Mouse (Mus musculus): ENCODE results near the gene Gba.

DNA sequence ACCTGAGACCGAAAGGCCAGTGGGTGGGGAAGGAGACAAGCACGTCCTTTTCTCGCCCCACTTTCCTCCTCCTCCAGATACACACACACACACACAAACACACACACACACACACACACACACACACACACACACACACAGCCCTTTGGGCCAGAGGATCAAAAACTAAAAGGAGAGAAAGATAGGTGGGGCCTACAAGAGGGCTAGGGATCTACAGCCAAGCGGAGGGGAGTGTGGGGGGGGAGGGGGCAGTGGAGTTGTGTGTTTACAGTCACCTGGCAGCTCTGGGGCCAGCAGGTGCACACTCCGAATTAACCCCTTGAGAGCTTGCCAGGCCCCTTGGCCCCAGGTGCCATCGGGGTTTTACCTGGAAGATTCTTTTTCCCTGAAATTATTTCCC is 29.9 kb downstream of the Gba start:
- TF ChIP-seq CTCF (IDR thresholded peaks at IDR 0.05; ENCODE audit: extremely low read depth, insufficient read depth, insufficient read length, insufficient replicate concordance) (no peak), POLR2A (IDR thresholded peaks at IDR 0.05; ENCODE audit: low read depth, low read length) (no peak)
